Comparison of ENCODE assay signal across 24 mouse cellular contexts in the genomic region with DNA sequence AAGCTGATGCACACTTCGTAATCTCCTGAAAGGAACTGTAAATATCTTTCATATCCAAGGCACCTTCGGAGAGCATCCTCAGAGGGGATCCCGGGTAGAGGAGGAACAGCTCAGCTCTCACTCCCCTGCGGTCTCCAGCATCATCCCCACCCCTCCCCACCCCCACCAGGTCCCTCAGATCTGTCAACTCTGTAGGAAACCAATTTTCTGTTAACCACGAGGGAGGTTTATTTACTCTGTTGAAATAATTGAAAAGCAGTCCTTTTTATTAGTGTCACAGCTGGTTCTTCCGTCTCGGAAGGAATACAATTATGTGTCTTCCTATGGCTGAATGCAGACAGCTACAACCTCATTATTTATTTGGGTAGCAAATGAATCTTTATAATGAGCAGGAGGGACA. TPM values are rescaled to one million over a fixed set of nuclear protein-coding genes. Genes with fewer than 3 reads are reported as not detected.
DNase-seq lines count a peak whose midpoint lies in the region; ATAC-seq lines count a peak whose summit lies in the region.
"Had no signal": no experiment of that assay in that cellular context is flagged by ENCODE, and none has a peak within 500 bp of the region (broad histone marks: within the 10 kb centered on the region; RNA-seq: fewer than 3 reads in every experiment).

No protein-coding gene starts in this region.

- no peak overlapping the region for H3K9ac ChIP-seq in midbrain, embryonic 11.5 days (ENCODE audit: low read length)
- H3K9ac ChIP-seq in midbrain, embryonic 13.5 days (replicated peaks): no peak overlapping the region
- H3K9ac ChIP-seq in hindbrain, embryonic 15.5 days: no peak overlapping the region
- H3K9ac ChIP-seq in neural tube, embryonic 13.5 days: no peak overlapping the region
- H3K9ac ChIP-seq: embryonic facial prominence, embryonic 12.5 days; forebrain, embryonic 12.5 days; heart, embryonic 13.5 days had no signal

- no peak overlapping the region for H3K4me2 ChIP-seq in midbrain, embryonic 11.5 days
- H3K4me2 ChIP-seq in midbrain, embryonic 13.5 days (replicated peaks): no peak overlapping the region
- no peak overlapping the region for H3K4me2 ChIP-seq in hindbrain, embryonic 15.5 days
- H3K4me2 ChIP-seq in neural tube, embryonic 13.5 days: no peak overlapping the region
- H3K4me2 ChIP-seq: embryonic facial prominence, embryonic 12.5 days; forebrain, embryonic 12.5 days; heart, embryonic 13.5 days had no signal

- no peak overlapping the region for H3K4me3 ChIP-seq in heart, embryonic 10.5 days
- no peak overlapping the region for H3K4me3 ChIP-seq in midbrain, embryonic 11.5 days (ENCODE audit: low read depth, low read length)
- no peak overlapping the region for H3K4me3 ChIP-seq in midbrain, embryonic 13.5 days (replicated peaks)
- H3K4me3 ChIP-seq in hindbrain, embryonic 15.5 days: no peak overlapping the region
- H3K4me3 ChIP-seq in neural tube, embryonic 13.5 days: no peak overlapping the region
- H3K4me3 ChIP-seq: embryonic facial prominence, embryonic 12.5 days; forebrain, embryonic 12.5 days; heart, embryonic 13.5 days had no signal

- peak; percentile 54; the same call in 1 of the 2 replicates for ATAC-seq in midbrain, embryonic 11.5 days (ENCODE audit: low FRiP score)
- ATAC-seq in midbrain, embryonic 13.5 days: no peak
- 0 out of 2 replicates have a peak, but pooled peaks have one; percentile 15 for ATAC-seq in hindbrain, embryonic 15.5 days (ENCODE audit: low FRiP score, low read depth)
- ATAC-seq in neural tube, embryonic 13.5 days (ENCODE audit: low read depth): peak; percentile 23; the same call in 1 of the 2 replicates
- ATAC-seq: activated CD4-positive, CD25-positive, alpha-beta regulatory T cell, adult 4 months; forebrain, embryonic 16.5 days; inflammation-experienced regulatory T-cells, adult 6 months; intestine, postnatal 0 days; Patski had no signal

- intact Hi-C loops in left cerebral cortex, postnatal 4 days (cut with DNase I): no loop called here

- H3K36me3 ChIP-seq in heart, embryonic 10.5 days: no peaks in the 10 kb centered on the region
- no peaks in the 10 kb centered on the region for H3K36me3 ChIP-seq in midbrain, embryonic 11.5 days (ENCODE audit: control insufficient read depth, insufficient read depth, low read length)
- H3K36me3 ChIP-seq in midbrain, embryonic 13.5 days: no peaks in the 10 kb centered on the region
- no peaks in the 10 kb centered on the region for H3K36me3 ChIP-seq in hindbrain, embryonic 15.5 days
- H3K36me3 ChIP-seq in neural tube, embryonic 13.5 days: no peaks in the 10 kb centered on the region
- H3K36me3 ChIP-seq: embryonic facial prominence, embryonic 12.5 days; forebrain, embryonic 12.5 days; heart, embryonic 13.5 days had no signal

- no peak overlapping the region for H3K27ac ChIP-seq in heart, embryonic 10.5 days
- H3K27ac ChIP-seq in midbrain, embryonic 11.5 days (ENCODE audit: low read depth, low read length): no peak overlapping the region
- H3K27ac ChIP-seq in midbrain, embryonic 13.5 days: no peak overlapping the region
- no peak overlapping the region for H3K27ac ChIP-seq in hindbrain, embryonic 15.5 days (replicated peaks)
- no peak overlapping the region for H3K27ac ChIP-seq in neural tube, embryonic 13.5 days (replicated peaks)
- H3K27ac ChIP-seq: embryonic facial prominence, embryonic 12.5 days; forebrain, embryonic 12.5 days; heart, embryonic 13.5 days had no signal

- peak; percentile 31 for DNase-seq in heart, embryonic 10.5 days (ENCODE audit: low spot score)
- no peak for DNase-seq in heart, adult 18-20 months
- no peak for DNase-seq in midbrain, embryonic 11.5 days (ENCODE audit: low spot score, missing footprints)
- no peak for DNase-seq in embryo, embryonic 10.5 days (ENCODE audit: low spot score)
- DNase-seq in left cerebral cortex, postnatal 4 days: no peak
- DNase-seq: adrenal gland, adult 2 months; adrenal gland, postnatal 25 days; cerebellum, adult 2 months; cerebellum, postnatal 10 days; embryo, embryonic 11 days; gastrocnemius, postnatal 10 days; heart, postnatal 4 days had no signal

- no peaks in the 10 kb centered on the region for H3K4me1 ChIP-seq in heart, embryonic 10.5 days
- H3K4me1 ChIP-seq in midbrain, embryonic 11.5 days (ENCODE audit: control insufficient read depth, insufficient read depth, low read length): no peaks in the 10 kb centered on the region
- H3K4me1 ChIP-seq in midbrain, embryonic 13.5 days (replicated peaks): no peaks in the 10 kb centered on the region
- H3K4me1 ChIP-seq in hindbrain, embryonic 15.5 days (replicated peaks): no peaks in the 10 kb centered on the region
- H3K4me1 ChIP-seq in neural tube, embryonic 13.5 days (replicated peaks): peaks cover 4% of the 10 kb centered on the region; the same call in 1 of the 2 replicates

- no peaks in the 10 kb centered on the region for H3K27me3 ChIP-seq in heart, embryonic 10.5 days (ENCODE audit: insufficient read depth, poor library complexity, severe bottlenecking)
- H3K27me3 ChIP-seq in midbrain, embryonic 11.5 days (ENCODE audit: control insufficient read depth, insufficient read depth, low read length): no peaks in the 10 kb centered on the region
- no peaks in the 10 kb centered on the region for H3K27me3 ChIP-seq in midbrain, embryonic 13.5 days
- no peaks in the 10 kb centered on the region for H3K27me3 ChIP-seq in hindbrain, embryonic 15.5 days
- no peaks in the 10 kb centered on the region for H3K27me3 ChIP-seq in neural tube, embryonic 13.5 days
- H3K27me3 ChIP-seq: CH12.LX; embryonic facial prominence, embryonic 12.5 days; heart, embryonic 13.5 days; Patski had no signal

- 43% methylated on average over 7 of the region's 7 CpGs for WGBS in heart, embryonic 10.5 days
- WGBS in midbrain, embryonic 11.5 days: 43% methylated on average over 7 of the region's 7 CpGs
- WGBS in midbrain, embryonic 13.5 days: 28% methylated on average over 7 of the region's 7 CpGs
- WGBS in hindbrain, embryonic 15.5 days: 26% methylated on average over 7 of the region's 7 CpGs
- 30% methylated on average over 7 of the region's 7 CpGs for WGBS in neural tube, embryonic 13.5 days

- H3K9me3 ChIP-seq in heart, embryonic 10.5 days: no peaks in the 10 kb centered on the region
- no peaks in the 10 kb centered on the region for H3K9me3 ChIP-seq in midbrain, embryonic 11.5 days (ENCODE audit: control insufficient read depth, low read length)
- H3K9me3 ChIP-seq in midbrain, embryonic 13.5 days: no peaks in the 10 kb centered on the region
- H3K9me3 ChIP-seq in hindbrain, embryonic 15.5 days: no peaks in the 10 kb centered on the region
- no peaks in the 10 kb centered on the region for H3K9me3 ChIP-seq in neural tube, embryonic 13.5 days
- H3K9me3 ChIP-seq: embryonic facial prominence, embryonic 12.5 days; forebrain, embryonic 12.5 days; heart, embryonic 13.5 days had no signal

RNA-seq across cellular contexts. Expression of a gene that starts 33.8 kb away (rescaled TPM):
- 75.7 and 76.6 TPM in 2 replicates for polyA plus RNA-seq in heart, embryonic 10.5 days (2016; fragmentation: Nextera tagmentation; extraction: Ambion mirVana)
- total RNA-seq in heart, adult 18-20 months (2021): 10 to 100 TPM; 56.1 to 67.7 TPM
- polyA plus RNA-seq in midbrain, embryonic 11.5 days (2014; fragmentation: Nextera tagmentation; extraction: Ambion mirVana): 26.1 and 29.1 TPM in 2 replicates
- polyA plus RNA-seq in midbrain, embryonic 13.5 days (2015; fragmentation: Nextera tagmentation; extraction: Ambion mirVana): 45.3 and 52.6 TPM in 2 replicates
- 60.7 and 62.3 TPM in 2 replicates for polyA plus RNA-seq in hindbrain, embryonic 15.5 days (2015; fragmentation: Nextera tagmentation; extraction: Ambion mirVana)
- polyA plus RNA-seq in neural tube, embryonic 13.5 days (2015; fragmentation: Nextera tagmentation; extraction: Ambion mirVana): 77.6 and 79.5 TPM in 2 replicates
- 10 to 100 TPM; 35.5 to 37.4 TPM for total RNA-seq in left cerebral cortex, postnatal 4 days (2021)

RNA-seq across cellular contexts. Expression of a gene that starts 39.3 kb away (rescaled TPM):
- polyA plus RNA-seq in heart, embryonic 10.5 days (2016; fragmentation: Nextera tagmentation; extraction: Ambion mirVana): 18.6 and 22.3 TPM in 2 replicates
- 1 to 10 TPM; 7.1 to 8.0 TPM for total RNA-seq in heart, adult 18-20 months (2021)
- 24.2 and 28.3 TPM in 2 replicates for polyA plus RNA-seq in midbrain, embryonic 11.5 days (2014; fragmentation: Nextera tagmentation; extraction: Ambion mirVana)
- 34.5 and 36.5 TPM in 2 replicates for polyA plus RNA-seq in midbrain, embryonic 13.5 days (2015; fragmentation: Nextera tagmentation; extraction: Ambion mirVana)
- 24.6 and 25.9 TPM in 2 replicates for polyA plus RNA-seq in hindbrain, embryonic 15.5 days (2015; fragmentation: Nextera tagmentation; extraction: Ambion mirVana)
- 27.7 and 29.2 TPM in 2 replicates for polyA plus RNA-seq in neural tube, embryonic 13.5 days (2015; fragmentation: Nextera tagmentation; extraction: Ambion mirVana)
- total RNA-seq in left cerebral cortex, postnatal 4 days (2021): 10 to 100 TPM; 28.8 to 34.3 TPM
